Mouse (Mus musculus) megakaryocyte, adult 5-6 weeks (primary cell): ENCODE data around the gene Pwp2. TPM values are rescaled to one million over a fixed set of nuclear protein-coding genes. Genes with fewer than 3 reads are reported as not detected.

Experiments used
- ATAC-seq: 2 replicates; pipeline ENCODE4 v1.8.0; 2016; ENCODE audit warnings: mild to moderate bottlenecking, inconsistent platforms; ENCODE audit not compliant: poor library complexity, severe bottlenecking
- total RNA-seq, 2 experiments: library from RNA; stranded (forward) in 1 of 2; stranded (reverse) in 1 of 2; fragments of 153-499, 151-499 nt in 1 of 2; fragments of 221-1000, 200-1000 nt in 1 of 2; gene quantifications; 2 replicates each; pipeline versions ENCODE4 v1.2.3 to v1.2.4; 2015 to 2017

Gene Pwp2
- total RNA-seq, 2 experiments from 2014 or later = 3.0 to 8.8 TPM

DNA sequence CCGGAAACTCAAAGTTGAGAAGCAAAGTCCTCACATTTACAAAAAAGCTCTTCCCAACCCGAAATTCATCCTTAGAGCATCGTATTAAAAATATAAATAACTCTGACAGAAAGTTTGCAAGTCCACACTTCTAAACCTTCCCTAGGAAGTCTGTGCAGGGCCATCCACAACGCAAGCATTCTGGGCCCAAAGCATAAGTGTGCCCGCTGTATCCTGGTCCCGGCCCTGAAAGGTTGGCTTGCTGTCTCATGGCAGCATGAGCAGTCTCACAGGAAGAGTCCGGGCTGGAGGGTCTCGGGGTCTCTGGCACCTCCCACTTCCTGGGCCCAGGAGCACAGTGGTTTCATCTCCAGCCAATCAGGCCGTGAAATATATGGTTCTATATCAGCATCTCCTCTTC, 13.4 kb downstream of the Pwp2 start:
- ATAC-seq = no peak

- ATAC-seq = no peak
These were observed 13.9 kb downstream of the Pwp2 start for GRCm38 (mm10) chr10:78171057-78171456.

GRCm38 (mm10) chr10:78170445-78170844, 14.5 kb downstream of the Pwp2 start:
- ATAC-seq = no peak

DNA sequence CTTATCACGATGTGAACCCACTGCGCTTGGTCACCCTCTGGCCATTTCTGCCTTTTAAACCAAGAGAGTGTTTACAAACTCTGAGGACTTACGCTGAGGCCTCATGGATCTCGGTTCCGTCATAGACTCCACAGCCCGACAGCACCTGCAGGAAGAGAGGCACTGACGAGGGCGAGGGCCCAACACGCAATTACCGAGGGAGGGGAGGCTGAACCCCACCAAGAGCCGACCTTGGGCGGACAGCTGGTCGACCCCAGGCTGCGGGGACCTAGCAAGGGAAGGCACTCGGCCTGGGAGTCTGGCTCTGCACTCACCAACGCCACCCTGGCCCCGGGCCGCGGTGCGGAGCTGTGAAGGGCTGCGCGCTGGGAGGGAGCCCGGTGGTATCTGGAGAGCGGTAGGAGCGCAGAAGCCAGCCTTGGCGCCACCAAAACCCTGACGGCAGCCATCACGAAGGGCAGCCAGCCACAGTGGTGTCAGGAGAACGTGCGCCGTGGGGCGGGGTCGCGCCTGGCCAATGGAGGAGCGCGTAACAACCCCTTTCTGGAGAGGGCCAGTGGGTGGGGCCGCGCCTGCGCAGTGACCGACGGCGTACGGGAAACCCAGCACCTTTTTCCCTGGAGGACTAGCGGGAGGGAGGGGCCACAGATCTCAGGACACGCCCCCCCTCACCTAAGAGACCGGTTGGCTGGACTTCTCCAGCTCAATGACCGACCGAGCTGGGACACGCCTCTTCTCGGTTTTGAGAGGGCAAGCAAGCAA, 15.5 kb downstream of the Pwp2 start, which contains the start of gene D10Jhu81e:
Gene D10Jhu81e, minus strand, starts transcription at position 502 of the 762 bp plus-strand sequence.
- ATAC-seq = peak; percentile 93

GRCm38 (mm10) chr10:78168792-78169191, 16.2 kb downstream of the Pwp2 start:
- ATAC-seq = no peak

DNA sequence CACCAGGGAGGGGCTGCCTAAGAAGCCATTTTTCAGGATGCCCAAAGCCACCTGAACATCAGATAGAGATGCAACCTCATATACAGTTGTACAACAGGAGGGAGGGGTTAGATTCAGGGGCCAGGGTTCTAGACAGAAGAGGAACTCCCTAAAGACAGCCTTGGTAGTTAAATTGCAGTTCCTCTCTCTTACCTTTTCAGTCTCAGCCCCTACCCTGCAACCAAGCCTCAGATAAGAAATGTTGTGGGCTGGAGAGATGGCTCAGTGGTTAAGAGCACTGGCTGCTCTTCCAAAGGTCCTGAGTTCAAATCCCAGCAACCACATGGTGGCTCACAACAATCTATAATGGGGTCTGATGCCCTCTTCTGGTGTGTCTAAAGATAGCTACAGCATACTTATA, 17.2 kb downstream of the Pwp2 start:
- ATAC-seq = no peak

DNA sequence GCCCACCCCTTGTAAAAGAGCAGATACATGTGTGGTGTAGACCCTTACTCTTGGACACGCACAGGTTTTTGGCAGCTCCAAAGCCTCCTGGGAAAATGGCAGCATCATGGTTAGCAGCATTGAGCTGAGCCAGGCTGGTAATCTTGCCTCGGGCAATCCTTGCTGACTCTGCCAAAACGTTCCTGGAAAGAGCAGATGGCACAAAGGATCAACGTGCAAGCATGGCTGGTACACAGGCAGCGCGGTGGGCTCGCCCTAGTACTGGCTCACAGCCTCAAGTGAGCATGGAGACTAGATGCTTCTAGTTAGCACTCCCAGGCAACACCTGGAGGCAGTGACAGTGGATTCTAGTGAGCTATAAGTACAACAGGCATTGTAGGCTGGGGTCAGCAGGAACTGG, 17.6 kb downstream of the Pwp2 start:
- ATAC-seq = no peak

DNA sequence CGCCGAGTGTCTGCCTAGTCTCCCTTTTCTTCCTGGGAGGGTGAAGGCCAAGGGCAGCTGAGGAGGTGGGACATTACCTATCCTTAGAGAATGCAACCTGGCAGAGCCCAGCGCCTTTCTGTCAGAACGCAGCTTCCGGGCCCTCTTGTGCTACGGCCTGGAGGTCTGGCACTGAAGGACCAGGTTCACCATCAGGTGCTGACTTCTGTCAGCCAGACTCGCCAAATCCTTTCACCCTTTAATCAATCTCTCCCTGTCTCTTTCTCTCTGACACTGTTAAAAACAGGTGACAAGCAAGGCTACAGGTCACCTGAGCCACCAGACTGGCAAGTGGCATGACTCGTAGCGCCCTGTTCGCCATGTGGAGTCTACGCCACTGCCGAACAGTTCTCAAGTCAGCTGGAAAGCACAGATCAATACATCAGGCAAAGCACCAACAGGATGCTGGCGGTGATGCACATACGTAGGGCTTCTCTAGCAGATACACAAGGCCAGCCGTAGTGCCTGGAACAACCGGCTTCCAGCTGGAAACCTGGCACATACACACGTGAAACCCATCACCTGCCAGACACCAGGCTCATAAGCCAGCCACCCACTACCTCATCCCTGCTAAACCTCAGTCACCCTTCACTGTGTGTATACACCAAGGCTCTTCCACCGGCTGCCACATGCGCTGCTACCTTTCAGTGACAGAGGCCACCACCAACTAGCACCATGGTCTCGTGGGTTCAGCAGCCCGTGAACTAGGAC, 19.5 kb downstream of the Pwp2 start:
- no peak for ATAC-seq

- ATAC-seq = no peak
These were observed 20.2 kb downstream of the Pwp2 start for GRCm38 (mm10) chr10:78164786-78165185.

DNA sequence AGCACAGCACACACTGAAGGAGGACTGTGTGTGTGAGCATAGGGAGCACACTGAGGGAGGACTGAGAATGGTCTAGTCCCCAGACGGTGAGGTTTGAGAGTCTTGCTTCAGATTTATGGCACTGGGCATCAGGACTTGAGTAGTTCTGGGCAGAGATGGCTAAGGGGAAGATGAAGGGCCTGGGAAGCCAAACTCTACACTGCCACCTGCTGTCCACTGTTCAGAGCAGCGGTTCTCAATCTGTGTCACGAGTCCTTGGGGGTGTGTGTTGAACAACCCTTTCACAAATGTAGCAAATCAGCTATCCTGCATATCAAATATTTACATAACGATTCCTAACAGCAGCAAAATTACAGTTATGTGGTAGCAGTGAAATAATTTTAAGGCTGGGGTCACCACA, 21.0 kb downstream of the Pwp2 start:
- ATAC-seq = peak; percentile 58

GRCm38 (mm10) chr10:78163241-78163640, 21.7 kb downstream of the Pwp2 start:
- no peak for ATAC-seq

DNA sequence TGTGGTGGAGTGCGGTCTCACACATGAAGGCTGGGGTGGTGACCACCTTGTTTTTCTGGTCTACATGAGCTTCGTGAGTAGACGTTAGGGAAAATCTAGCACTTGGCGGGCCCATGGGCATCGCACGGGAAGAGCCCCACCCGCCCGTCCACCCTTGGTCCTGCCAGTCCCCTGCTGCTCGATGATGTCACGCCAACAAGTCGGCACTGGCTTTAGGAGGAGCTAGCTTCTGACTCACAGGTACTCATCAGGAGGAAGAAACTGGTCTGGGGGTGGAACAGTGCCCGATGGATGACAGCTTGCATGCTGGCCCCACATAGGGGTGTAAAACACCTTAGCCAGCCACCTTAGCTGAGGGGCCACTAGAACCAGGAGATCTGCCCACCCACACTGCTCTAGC, 22.3 kb downstream of the Pwp2 start:
- ATAC-seq = no peak

- no peak for ATAC-seq
These were observed 23.9 kb downstream of the Pwp2 start for GRCm38 (mm10) chr10:78161096-78161495.

DNA sequence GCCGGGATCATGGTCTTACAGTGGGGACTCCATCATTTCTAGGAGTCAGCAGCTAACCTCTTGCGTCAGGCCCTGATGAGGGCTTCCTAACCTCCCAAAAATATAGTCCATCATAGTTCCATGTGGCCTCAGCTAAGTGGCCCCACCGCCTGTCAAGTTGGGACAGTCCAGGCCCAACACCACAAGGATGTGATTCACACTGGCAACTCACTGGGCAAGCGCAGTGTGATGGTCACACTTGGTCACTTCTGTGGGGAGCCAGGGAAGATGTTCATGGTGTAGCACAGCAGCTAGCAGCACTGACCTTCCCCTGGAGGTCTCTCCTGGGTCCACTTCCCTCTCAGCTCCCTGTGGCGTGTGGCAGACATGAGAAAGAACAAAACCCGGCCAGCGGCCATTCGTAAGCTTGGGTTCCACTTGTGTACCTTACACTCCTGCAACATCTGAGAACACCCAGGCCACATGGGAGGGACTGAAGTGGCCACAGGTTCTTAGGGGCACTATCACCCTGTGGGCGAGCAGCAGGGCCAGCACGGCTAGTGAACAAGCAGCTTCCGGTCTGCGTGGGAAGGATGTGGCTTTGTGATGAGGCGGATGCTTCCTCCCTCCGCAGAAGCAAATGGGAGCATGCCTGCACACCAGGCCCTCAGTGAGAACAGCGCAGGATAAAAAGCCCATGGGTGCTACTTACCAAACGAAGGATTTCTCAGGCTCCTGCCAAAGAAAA, 24.4 kb downstream of the Pwp2 start:
- peak; percentile 55 for ATAC-seq

DNA sequence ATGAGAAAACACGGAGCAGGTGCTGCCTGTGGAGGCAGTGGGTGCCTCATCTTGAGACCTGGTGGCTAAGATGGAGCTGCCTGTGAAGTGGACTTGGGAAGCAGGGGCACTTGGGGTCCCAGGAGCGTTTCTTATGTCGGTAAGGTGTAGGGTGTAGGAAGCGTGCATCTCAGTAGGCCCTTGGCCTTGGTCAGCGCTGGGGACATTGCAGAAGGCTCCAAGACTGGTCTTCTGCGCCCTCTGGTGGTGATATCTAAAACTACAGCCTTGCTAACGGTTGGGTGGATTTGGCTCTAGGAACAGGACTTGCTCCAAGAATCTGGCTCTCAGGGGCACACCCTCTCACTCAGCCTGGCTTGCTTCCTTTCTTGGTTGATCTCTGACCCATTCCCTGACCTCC, 25.0 kb downstream of the Pwp2 start:
- ATAC-seq = peak; percentile 77

GRCm38 (mm10) chr10:78159252-78159878, 25.6 kb downstream of the Pwp2 start:
- ATAC-seq = peak; percentile 51

DNA sequence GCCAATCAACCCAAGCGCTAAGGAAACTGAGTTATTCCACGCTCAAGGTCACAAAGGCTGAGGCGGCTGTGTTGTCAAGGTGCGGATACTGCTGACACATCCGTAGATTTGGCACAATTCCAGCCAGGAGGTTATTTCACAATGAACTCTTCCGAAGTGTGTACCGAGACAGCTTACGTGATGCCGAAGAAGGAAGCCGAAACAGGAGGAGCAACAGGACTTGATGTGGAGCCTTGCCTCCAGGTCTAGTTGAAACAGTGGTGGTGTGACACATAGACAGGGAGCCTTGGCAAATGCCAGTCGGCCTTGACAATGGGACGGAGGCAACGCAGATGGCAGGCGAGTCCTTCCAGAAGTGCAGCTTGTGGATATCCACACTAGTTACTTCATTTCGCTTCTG, 26.9 kb downstream of the Pwp2 start:
- peak; percentile 14; the same call in 1 of the 2 replicates for ATAC-seq

DNA sequence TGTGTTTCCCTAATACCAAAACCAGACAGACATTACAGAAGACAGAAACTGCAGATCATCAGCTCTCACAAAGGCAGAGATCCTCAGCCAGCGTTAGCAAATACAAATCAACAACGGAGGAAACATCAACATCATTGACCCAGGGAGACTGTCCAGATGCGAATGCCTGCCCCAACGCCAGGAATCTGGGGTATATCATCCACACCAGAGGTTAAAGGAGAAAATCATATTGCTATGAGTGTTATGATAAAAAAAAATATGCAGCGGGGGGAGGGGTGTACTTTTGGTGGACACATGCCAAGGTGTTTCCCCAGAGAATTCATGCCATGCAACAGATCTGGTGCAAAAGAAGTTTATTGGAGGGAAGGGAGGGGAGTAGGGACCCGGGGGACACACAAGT, 28.0 kb downstream of the Pwp2 start:
- ATAC-seq = no peak

DNA sequence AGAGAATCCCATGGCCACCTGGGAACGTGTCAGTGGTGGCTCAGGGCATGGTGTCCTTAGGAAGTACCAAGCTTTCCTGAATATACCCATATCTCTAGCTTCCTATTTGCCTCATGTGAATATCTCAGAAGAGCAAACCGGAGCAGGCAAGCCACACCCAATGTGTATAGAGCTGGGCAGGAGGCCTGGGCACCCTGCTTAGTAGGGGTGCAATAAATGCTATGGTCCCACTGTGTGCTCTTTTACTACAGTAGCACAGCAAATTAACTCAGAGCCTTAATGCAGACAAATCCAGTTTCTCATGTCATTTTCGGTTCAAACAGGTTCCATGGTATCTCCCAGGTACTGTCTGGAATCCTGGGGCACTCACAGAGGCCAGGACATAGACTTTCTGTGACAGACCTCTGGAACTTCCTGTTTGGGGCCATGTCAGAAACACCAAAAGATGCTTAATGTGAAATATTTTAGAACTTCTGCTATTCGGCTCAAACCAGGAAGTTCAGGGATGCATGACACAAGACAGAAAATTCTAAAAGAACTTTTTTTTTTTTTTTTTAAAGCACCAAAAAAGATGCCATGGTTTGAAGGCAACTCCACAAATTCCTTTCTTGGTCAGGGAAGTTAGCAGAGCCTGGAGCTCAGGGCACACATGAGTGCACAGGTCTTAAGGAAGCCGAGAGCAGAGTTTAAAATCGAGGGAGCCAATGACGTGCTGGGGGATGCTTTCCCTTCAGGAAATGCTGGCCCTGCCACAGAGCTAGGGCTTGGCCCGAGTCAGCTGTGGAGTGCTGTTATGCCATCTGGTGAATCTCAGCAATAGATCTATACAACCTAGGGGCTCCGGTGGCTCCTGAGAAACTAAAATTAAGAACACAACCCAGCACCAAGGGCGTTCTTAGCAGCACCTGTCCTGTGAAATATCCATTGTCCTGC, 35.8 kb downstream of the Pwp2 start:
- ATAC-seq = peak; percentile 90

GRCm38 (mm10) chr10:78147908-78148441, 37.0 kb downstream of the Pwp2 start:
- no peak for ATAC-seq
